Mouse (Mus musculus) testis, adult 2 months (tissue): ENCODE measurements at regions not wholly inside any gene's neighbourhood (a gene's known extent, or its start where the extent isn't known, plus 50 kb on each side); places are given as distances from the start of the nearest gene placed in this dataset.

ENCODE experiments used
- CTCF ChIP-seq: fragments of 200-500 bp; IDR thresholded peaks from 2 replicates; pipeline ENCODE4 v1.5.1; 2012; ENCODE audit warnings: low read depth, mild to moderate bottlenecking, inconsistent platforms, low read length, moderate library complexity; ENCODE audit not compliant: control insufficient read depth, insufficient read depth, insufficient replicate concordance
- POLR2A ChIP-seq: fragments of 200-500 bp; IDR thresholded peaks from 2 replicates; pipeline ENCODE4 v1.6.1; 2012; ENCODE audit warnings: low read depth, mild to moderate bottlenecking, inconsistent platforms, low read length, moderate library complexity; ENCODE audit not compliant: control insufficient read depth

DNA sequence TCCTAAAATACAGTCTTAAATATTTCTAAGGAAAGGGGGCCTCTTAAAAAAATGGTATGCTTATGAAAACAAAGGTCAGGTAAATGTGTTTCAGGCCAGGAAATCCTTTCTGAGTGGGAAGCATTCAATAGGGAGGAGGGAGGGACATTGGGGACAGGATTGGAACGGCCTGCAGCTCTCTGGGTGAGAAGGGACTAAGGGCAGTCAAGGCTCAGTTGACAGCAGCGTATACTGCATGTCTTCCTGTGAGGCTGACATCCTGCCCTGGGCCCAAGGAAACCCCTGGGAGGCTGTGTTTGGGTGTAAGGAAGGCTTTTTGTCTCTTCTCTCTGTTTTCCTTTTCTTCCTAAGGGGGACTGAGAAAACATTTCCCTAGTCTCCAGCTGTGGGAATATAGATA, 69.1 kb upstream of the Nxt1 start:
- no peak for TF ChIP-seq CTCF
- TF ChIP-seq POLR2A: no peak
